Mouse (Mus musculus) testis, adult 2 months (tissue): ENCODE data around the gene Rnf149. TPM values are rescaled to one million over a fixed set of nuclear protein-coding genes. Genes with fewer than 3 reads are reported as not detected.
A peak's percentile ranks its signal among the peaks of the same experiment; 100 is the strongest.

Experiments used
- H3K27ac ChIP-seq: fragments of 200-500 bp; 2 replicates; pipeline ENCODE4 v1.5.1; 2012; ENCODE audit warnings: low read depth, low read length; ENCODE audit not compliant: control insufficient read depth, insufficient read depth
- H3K27me3 ChIP-seq: fragments of 200-500 bp; 2 replicates; pipeline ENCODE4 v1.6.1; 2012; ENCODE audit warnings: mild to moderate bottlenecking, low read length, moderate library complexity; ENCODE audit not compliant: control insufficient read depth, insufficient read depth
- H3K36me3 ChIP-seq: fragments of 200-500 bp; 2 replicates; pipeline ENCODE4 v1.6.1; 2012; ENCODE audit warnings: mild to moderate bottlenecking, low read length; ENCODE audit not compliant: control insufficient read depth, insufficient read depth
- H3K4me1 ChIP-seq: fragments of 200-500 bp; 2 replicates; pipeline ENCODE4 v1.6.1; 2012; ENCODE audit warnings: low read length; ENCODE audit not compliant: control insufficient read depth, insufficient read depth
- H3K4me3 ChIP-seq: fragments of 200-500 bp; 2 replicates; pipeline ENCODE4 v1.5.1; 2012; ENCODE audit warnings: low read depth, mild to moderate bottlenecking, low read length, moderate library complexity, mixed read lengths; ENCODE audit not compliant: control insufficient read depth
- CTCF ChIP-seq: fragments of 200-500 bp; IDR thresholded peaks from 2 replicates; pipeline ENCODE4 v1.5.1; 2012; ENCODE audit warnings: low read depth, mild to moderate bottlenecking, inconsistent platforms, low read length, moderate library complexity; ENCODE audit not compliant: control insufficient read depth, insufficient read depth, insufficient replicate concordance
- POLR2A ChIP-seq: fragments of 200-500 bp; IDR thresholded peaks from 2 replicates; pipeline ENCODE4 v1.6.1; 2012; ENCODE audit warnings: low read depth, mild to moderate bottlenecking, inconsistent platforms, low read length, moderate library complexity; ENCODE audit not compliant: control insufficient read depth
- polyA plus RNA-seq: library from polyadenylated mRNA; depleted of rRNA; stranded (reverse); fragments of >200 nt; gene quantifications from 2 replicates; pipeline ENCODE4 v1.2.3, GENCODE M21; 2012

The Rnf149 gene
- polyA plus RNA-seq, 1 experiment, result 6.8 TPM

- Histone ChIP-seq H3K4me1 (peaks cover 2% of the 10 kb centered on the region), H3K4me3 (peak overlapping the region; percentile 94; the same call in 1 of the 2 replicates), H3K27ac (no peak overlapping the region), H3K27me3 (no peaks in the 10 kb centered on the region), H3K36me3 (no peaks in the 10 kb centered on the region)
- TF ChIP-seq CTCF (no peak), POLR2A (no peak)
These were observed 1.3 kb downstream of the Rnf149 start for GRCm38 (mm10) chr1:39575778-39576375.

- Histone ChIP-seq H3K4me3 (no peak overlapping the region), H3K27ac (no peak overlapping the region), H3K36me3 (no peaks in the 10 kb centered on the region), H3K4me1 (peaks cover 2% of the 10 kb centered on the region), H3K27me3 (no peaks in the 10 kb centered on the region)
- TF ChIP-seq CTCF (no peak), POLR2A (no peak)
These were observed 3.3 kb downstream of the Rnf149 start for GRCm38 (mm10) chr1:39573890-39574289.

- Histone ChIP-seq H3K4me1 (no peaks in the 10 kb centered on the region), H3K36me3 (no peaks in the 10 kb centered on the region), H3K27ac (no peak overlapping the region), H3K4me3 (no peak overlapping the region), H3K27me3 (no peaks in the 10 kb centered on the region)
- TF ChIP-seq CTCF, result no peak
These were observed 5.6 kb downstream of the Rnf149 start for GRCm38 (mm10) chr1:39571653-39572052.

- no peaks in the 10 kb centered on the region for H3K36me3 ChIP-seq
- H3K4me3 ChIP-seq, result no peak overlapping the region
- no peak overlapping the region for H3K27ac ChIP-seq
- no peak for TF ChIP-seq CTCF
- TF ChIP-seq POLR2A, result no peak
- no peaks in the 10 kb centered on the region for H3K4me1 ChIP-seq
- H3K27me3 ChIP-seq, result no peaks in the 10 kb centered on the region
These were observed 9.1 kb downstream of the Rnf149 start for GRCm38 (mm10) chr1:39568079-39568478.

GRCm38 (mm10) chr1:39564603-39565002 lies 12.6 kb downstream of the Rnf149 start:
- H3K27ac ChIP-seq, result no peak overlapping the region
- TF ChIP-seq CTCF (no peak), POLR2A (no peak)
- no peak overlapping the region for H3K4me3 ChIP-seq
- H3K4me1 ChIP-seq, result no peaks in the 10 kb centered on the region
- no peaks in the 10 kb centered on the region for H3K27me3 ChIP-seq
- no peaks in the 10 kb centered on the region; the same call in 1 of the 2 replicates for H3K36me3 ChIP-seq

- no peaks in the 10 kb centered on the region; the same call in 1 of the 2 replicates for H3K36me3 ChIP-seq
- no peaks in the 10 kb centered on the region for H3K4me1 ChIP-seq
- no peak overlapping the region for H3K27ac ChIP-seq
- no peaks in the 10 kb centered on the region for H3K27me3 ChIP-seq
- TF ChIP-seq POLR2A (no peak), CTCF (no peak)
- H3K4me3 ChIP-seq, result no peak overlapping the region
These were observed 14.0 kb downstream of the Rnf149 start for GRCm38 (mm10) chr1:39563161-39563560.

GRCm38 (mm10) chr1:39561920-39562319 lies 15.3 kb downstream of the Rnf149 start:
- no peaks in the 10 kb centered on the region; the same call in 1 of the 2 replicates for H3K36me3 ChIP-seq
- no peaks in the 10 kb centered on the region for H3K27me3 ChIP-seq
- H3K27ac ChIP-seq, result no peak overlapping the region
- no peaks in the 10 kb centered on the region for H3K4me1 ChIP-seq
- no peak overlapping the region for H3K4me3 ChIP-seq
- no peak for TF ChIP-seq CTCF
- TF ChIP-seq POLR2A, result no peak

GRCm38 (mm10) chr1:39559009-39559408 lies 18.2 kb downstream of the Rnf149 start:
- Histone ChIP-seq H3K4me3 (no peak overlapping the region), H3K27me3 (no peaks in the 10 kb centered on the region), H3K27ac (no peak overlapping the region), H3K4me1 (no peaks in the 10 kb centered on the region), H3K36me3 (no peaks in the 10 kb centered on the region; the same call in none of the 2 replicates)
- TF ChIP-seq CTCF, result no peak
- TF ChIP-seq POLR2A, result no peak
